Mouse (Mus musculus) kidney, adult 2 months (tissue): ENCODE measurements around the gene Setdb1.

Source experiments
- CTCF ChIP-seq: fragments of 200-500 bp; conservative IDR thresholded peaks from 2 replicates; pipeline ENCODE4 v1.5.1; 2011; ENCODE audit warnings: low read depth, mild to moderate bottlenecking, control low read depth, low read length, moderate library complexity, mixed read lengths; ENCODE audit not compliant: insufficient read depth, insufficient read length
- POLR2A ChIP-seq: fragments of 200-500 bp; IDR thresholded peaks from one replicate; pipeline ENCODE4 v1.6.1; 2011; ENCODE audit warnings: low read depth, low read length, control low read depth

DNA sequence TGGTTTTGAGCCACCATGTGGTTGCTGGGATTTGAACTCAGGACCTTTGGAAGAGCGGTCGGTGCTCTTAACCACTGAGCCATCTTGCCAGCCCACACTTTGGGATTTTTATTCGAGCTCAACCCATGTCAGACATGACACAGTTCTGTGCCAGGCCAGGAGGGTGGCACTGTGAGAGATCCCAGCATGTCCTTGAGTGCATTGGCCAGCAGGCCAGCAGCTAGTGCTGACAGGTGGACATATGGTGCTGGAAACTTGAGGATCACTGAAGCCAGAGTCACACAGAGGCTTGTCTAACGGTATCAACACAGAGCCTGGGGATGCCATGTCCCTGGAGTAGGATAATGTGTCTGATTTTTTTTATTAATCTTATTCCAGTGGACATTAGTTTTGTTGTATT, 67.6 kb downstream of the Setdb1 start:
- TF ChIP-seq POLR2A (no peak), CTCF (no peak)
